Mouse (Mus musculus) limb, embryonic 12.5 days (tissue): ENCODE measurements around the gene Cep83. TPM values are rescaled to one million over a fixed set of nuclear protein-coding genes. Genes with fewer than 3 reads are reported as not detected.

Source experiments
- ATAC-seq: fragments of 200-750 bp; cut with Nextera tagmentation; 2 replicates; pipeline ENCODE4 v1.8.0; 2017; ENCODE audit warnings: low read depth, moderate TSS enrichment; ENCODE audit not compliant: insufficient number of reproducible peaks, insufficient read depth, low FRiP score, low TSS enrichment
- H3K27ac ChIP-seq: fragments of 300-500 bp; sonication (generic); 2 replicates; pipeline ENCODE4 v1.5.1; 2016; ENCODE audit warnings: mild to moderate bottlenecking, moderate library complexity
- H3K27me3 ChIP-seq: fragments of 300-500 bp; sonication (generic); 2 replicates; pipeline ENCODE4 v1.6.1; 2016; ENCODE audit warnings: mild to moderate bottlenecking, moderate library complexity
- H3K36me3 ChIP-seq: fragments of 300-500 bp; sonication (generic); 2 replicates; pipeline ENCODE4 v1.6.1; 2016; ENCODE audit warnings: mild to moderate bottlenecking, moderate library complexity
- H3K4me1 ChIP-seq: fragments of 300-500 bp; sonication (generic); replicated peaks from 2 replicates; pipeline ENCODE4 v1.6.1; 2016
- H3K4me2 ChIP-seq: fragments of 300-500 bp; sonication (generic); 2 replicates; pipeline ENCODE4 v1.6.1; 2016; ENCODE audit warnings: mild to moderate bottlenecking, moderate library complexity
- H3K4me3 ChIP-seq: fragments of 300-500 bp; sonication (generic); replicated peaks from 2 replicates; pipeline ENCODE4 v1.5.1; 2016; ENCODE audit warnings: mild to moderate bottlenecking
- H3K9ac ChIP-seq: fragments of 300-500 bp; sonication (generic); replicated peaks from 2 replicates; pipeline ENCODE4 v1.6.1; 2016; ENCODE audit warnings: mild to moderate bottlenecking, moderate library complexity
- H3K9me3 ChIP-seq: fragments of 300-500 bp; sonication (generic); 2 replicates; pipeline ENCODE4 v1.6.1; 2016; ENCODE audit warnings: mild to moderate bottlenecking, moderate library complexity
- WGBS: fragments of 180-500 bp; shearing (Covaris S2); methylation state at CpG from one replicate; pipeline ENCODE4 v1.1.7; 2016; 5-methylcytosine and 5-hydroxymethylcytosine counted together
- polyA plus RNA-seq: library from polyadenylated mRNA; unstranded; fragments of >200 nt; fragmentation: Nextera tagmentation; extraction: Ambion mirVana; gene quantifications from 2 replicates; pipeline ENCODE4 v1.2.1, GENCODE M21; 2016

Cep83 gene
- polyA plus RNA-seq = 23.8 and 25.0 TPM in 2 replicates

GRCm38 (mm10) chr10:94688420-94689175 is at the start of gene Cep83:
Cep83 (plus strand) TSS chr10:94688654.
- peak within 1 kb of the TSS; percentile 74 for H3K4me2 ChIP-seq
- peak within 1 kb of the TSS; percentile 88 for H3K4me3 ChIP-seq
- H3K4me1 ChIP-seq = peaks cover 10% of the 10 kb centered on the region
- no peaks in the 10 kb centered on the region for H3K27me3 ChIP-seq
- H3K9me3 ChIP-seq = no peaks in the 10 kb centered on the region
- no peaks in the 10 kb centered on the region for H3K36me3 ChIP-seq
- H3K27ac ChIP-seq = peak within 1 kb of the TSS; percentile 95
- under 1% methylated on average over 86 of the region's 86 CpGs for WGBS
- ATAC-seq = peak; percentile 97
- peak within 1 kb of the TSS; percentile 91 for H3K9ac ChIP-seq

- no peak for ATAC-seq
- H3K36me3 ChIP-seq = no peaks in the 10 kb centered on the region
- H3K27ac ChIP-seq = no peak overlapping the region
- WGBS = 79% methylated on average over 5 of the region's 5 CpGs
- no peak overlapping the region for H3K4me3 ChIP-seq
- no peaks in the 10 kb centered on the region for H3K9me3 ChIP-seq
- 0 out of 2 replicates have a peak, but pooled peaks cover 2% of the 10 kb centered on the region for H3K4me1 ChIP-seq
- H3K9ac ChIP-seq = no peak overlapping the region
- no peaks in the 10 kb centered on the region for H3K27me3 ChIP-seq
- no peak overlapping the region for H3K4me2 ChIP-seq
These were observed 49.2 kb upstream of the Cep83 start for GRCm38 (mm10) chr10:94639281-94639680.

GRCm38 (mm10) chr10:94640067-94640466 is 48.4 kb upstream of the Cep83 start:
- Histone ChIP-seq H3K27me3 (no peaks in the 10 kb centered on the region), H3K4me3 (no peak overlapping the region), H3K36me3 (no peaks in the 10 kb centered on the region), H3K4me2 (no peak overlapping the region), H3K9me3 (no peaks in the 10 kb centered on the region), H3K4me1 (0 out of 2 replicates have a peak, but pooled peaks cover 2% of the 10 kb centered on the region), H3K9ac (no peak overlapping the region), H3K27ac (no peak overlapping the region)
- ATAC-seq = no peak
- 79% methylated on average over 5 of the region's 5 CpGs for WGBS

GRCm38 (mm10) chr10:94664036-94664435 is 24.4 kb upstream of the Cep83 start:
- Histone ChIP-seq H3K4me1 (no peaks in the 10 kb centered on the region), H3K27ac (no peak overlapping the region), H3K36me3 (no peaks in the 10 kb centered on the region), H3K4me2 (no peak overlapping the region), H3K9me3 (no peaks in the 10 kb centered on the region), H3K9ac (no peak overlapping the region), H3K27me3 (no peaks in the 10 kb centered on the region), H3K4me3 (no peak overlapping the region)
- ATAC-seq = no peak
- 83% methylated on average over 3 of the region's 3 CpGs for WGBS

GRCm38 (mm10) chr10:94664455-94664854 is 24.0 kb upstream of the Cep83 start:
- Histone ChIP-seq H3K9me3 (no peaks in the 10 kb centered on the region), H3K36me3 (no peaks in the 10 kb centered on the region), H3K4me2 (no peak overlapping the region), H3K27ac (no peak overlapping the region), H3K9ac (no peak overlapping the region), H3K4me3 (no peak overlapping the region), H3K4me1 (no peaks in the 10 kb centered on the region), H3K27me3 (no peaks in the 10 kb centered on the region)
- ATAC-seq = no peak
- WGBS = 93% methylated on average over 7 of the region's 7 CpGs

- no peak for ATAC-seq
- Histone ChIP-seq H3K4me3 (no peak overlapping the region), H3K9me3 (no peaks in the 10 kb centered on the region), H3K27me3 (no peaks in the 10 kb centered on the region), H3K4me2 (no peak overlapping the region), H3K27ac (no peak overlapping the region), H3K4me1 (no peaks in the 10 kb centered on the region), H3K9ac (no peak overlapping the region), H3K36me3 (no peaks in the 10 kb centered on the region)
These were observed 20.3 kb upstream of the Cep83 start for GRCm38 (mm10) chr10:94668147-94668546.

- H3K4me1 ChIP-seq = peaks cover 10% of the 10 kb centered on the region
- no peaks in the 10 kb centered on the region for H3K36me3 ChIP-seq
- H3K27me3 ChIP-seq = no peaks in the 10 kb centered on the region
- peak overlapping the region; percentile 88 for H3K4me3 ChIP-seq
- H3K4me2 ChIP-seq = peak overlapping the region; percentile 74
- no peaks in the 10 kb centered on the region for H3K9me3 ChIP-seq
- H3K9ac ChIP-seq = peak overlapping the region; percentile 91
- ATAC-seq = peak; percentile 74
- H3K27ac ChIP-seq = peak overlapping the region; percentile 95
- 3% methylated on average over 20 of the region's 20 CpGs for WGBS
These were observed 544 bp upstream of the Cep83 start for GRCm38 (mm10) chr10:94687801-94688419.

GRCm38 (mm10) chr10:94689176-94689510 is 689 bp downstream of the Cep83 start:
- peaks cover 10% of the 10 kb centered on the region for H3K4me1 ChIP-seq
- H3K4me2 ChIP-seq = peak overlapping the region; percentile 74
- no peak; the same call in 1 of the 2 replicates for ATAC-seq
- H3K27ac ChIP-seq = peak overlapping the region; percentile 95
- WGBS = 1% methylated on average over 7 of the region's 7 CpGs
- H3K36me3 ChIP-seq = no peaks in the 10 kb centered on the region
- H3K9me3 ChIP-seq = no peaks in the 10 kb centered on the region
- H3K4me3 ChIP-seq = peak overlapping the region; percentile 88
- peak overlapping the region; percentile 91 for H3K9ac ChIP-seq
- H3K27me3 ChIP-seq = no peaks in the 10 kb centered on the region

GRCm38 (mm10) chr10:94690376-94690775 is 1.9 kb downstream of the Cep83 start:
- Histone ChIP-seq H3K4me1 (peaks cover 10% of the 10 kb centered on the region), H3K4me3 (no peak overlapping the region), H3K27ac (no peak overlapping the region), H3K4me2 (peak overlapping the region; percentile 20), H3K36me3 (no peaks in the 10 kb centered on the region), H3K9me3 (peaks cover 5% of the 10 kb centered on the region; the same call in 1 of the 2 replicates), H3K27me3 (no peaks in the 10 kb centered on the region), H3K9ac (no peak overlapping the region)
- WGBS = 76% methylated on average over 1 of the region's 1 CpGs
- no peak for ATAC-seq

GRCm38 (mm10) chr10:94692163-94692562 is 3.7 kb downstream of the Cep83 start:
- Histone ChIP-seq H3K9ac (no peak overlapping the region), H3K4me3 (no peak overlapping the region), H3K27ac (no peak overlapping the region), H3K27me3 (no peaks in the 10 kb centered on the region), H3K36me3 (no peaks in the 10 kb centered on the region), H3K4me1 (peaks cover 10% of the 10 kb centered on the region), H3K9me3 (peaks cover 5% of the 10 kb centered on the region; the same call in 1 of the 2 replicates), H3K4me2 (no peak overlapping the region)
- ATAC-seq = no peak
- WGBS = 93% methylated on average over 4 of the region's 4 CpGs

GRCm38 (mm10) chr10:94705643-94706258 is 17.3 kb downstream of the Cep83 start:
- Histone ChIP-seq H3K4me1 (no peaks in the 10 kb centered on the region; the same call in 1 of the 2 replicates), H3K4me3 (no peak overlapping the region), H3K27me3 (no peaks in the 10 kb centered on the region), H3K9me3 (peaks cover 6% of the 10 kb centered on the region; the same call in 1 of the 2 replicates), H3K27ac (no peak overlapping the region), H3K4me2 (no peak overlapping the region), H3K9ac (no peak overlapping the region), H3K36me3 (no peaks in the 10 kb centered on the region)
- ATAC-seq = no peak
- 85% methylated on average over 4 of the region's 4 CpGs for whole genome bisulfite sequencing
